Mouse (Mus musculus): ENCODE data around the gene Dppa4.

Gene Dppa4

GRCm38 (mm10) chr16:48323602-48324345 is 40.2 kb downstream of the Dppa4 start:
- DNase-seq (ENCODE audit: low spot score in 2 of 2) = no peak

GRCm38 (mm10) chr16:48326903-48327302 is 43.4 kb downstream of the Dppa4 start:
- DNase-seq (ENCODE audit: low spot score in 2 of 2) = no peak

GRCm38 (mm10) chr16:48328420-48328819 is 44.9 kb downstream of the Dppa4 start:
- no peak for DNase-seq (ENCODE audit: low spot score in 2 of 2)

- no peak for DNase-seq (ENCODE audit: low spot score in 2 of 2)
These were observed 48.3 kb downstream of the Dppa4 start for GRCm38 (mm10) chr16:48331822-48332221.

GRCm38 (mm10) chr16:48335326-48335725 is 51.8 kb downstream of the Dppa4 start:
- DNase-seq (ENCODE audit: low spot score in 2 of 2) = no peak
